Mouse (Mus musculus) kidney, adult 9 months (tissue): ENCODE results near the gene C130032M10Rik.
A peak's percentile ranks its signal among the peaks of the same experiment; 100 is the strongest.
"Not testable (repeated sequence)": the region's sequence is repeated elsewhere in the genome, so short reads cannot be mapped to it uniquely, and the experiment has no call there.

Source experiments
- DNase-seq: peaks from one replicate; pipeline ENCODE4 v3.0.0; 2022

Gene C130032M10Rik

DNA sequence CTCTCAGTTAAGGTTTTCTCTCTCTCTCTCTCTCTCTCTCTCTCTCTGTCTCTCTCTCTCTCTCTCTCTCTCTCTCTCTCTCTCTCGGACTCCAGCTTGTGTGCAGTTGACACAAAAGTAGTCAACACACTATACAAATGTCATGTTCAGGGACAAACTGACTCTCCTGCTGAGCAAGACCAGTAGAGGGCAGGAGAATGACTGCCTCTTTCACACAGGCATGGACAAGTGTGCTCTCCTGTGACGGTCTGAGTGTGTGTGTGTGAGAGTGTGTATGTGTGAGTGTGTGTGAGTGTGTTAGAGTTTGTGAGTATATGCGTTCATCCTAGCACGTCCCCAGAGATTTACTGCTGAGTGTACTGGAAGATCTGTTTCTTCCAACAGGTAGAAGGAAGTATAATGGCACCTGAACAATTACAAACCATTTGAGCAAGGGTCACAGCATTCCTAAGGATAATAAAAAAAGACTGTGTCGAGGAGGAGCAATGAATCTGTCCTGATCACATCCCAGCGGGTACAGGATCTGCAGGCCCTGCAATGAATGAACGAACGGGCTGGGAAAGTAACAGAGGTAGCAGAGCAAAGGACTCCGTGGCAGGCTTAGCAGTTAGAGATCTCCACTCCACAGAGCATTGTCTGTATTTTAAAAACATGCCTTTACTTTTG is 3.4 kb downstream of the C130032M10Rik start:
- no peak for DNase-seq

DNA sequence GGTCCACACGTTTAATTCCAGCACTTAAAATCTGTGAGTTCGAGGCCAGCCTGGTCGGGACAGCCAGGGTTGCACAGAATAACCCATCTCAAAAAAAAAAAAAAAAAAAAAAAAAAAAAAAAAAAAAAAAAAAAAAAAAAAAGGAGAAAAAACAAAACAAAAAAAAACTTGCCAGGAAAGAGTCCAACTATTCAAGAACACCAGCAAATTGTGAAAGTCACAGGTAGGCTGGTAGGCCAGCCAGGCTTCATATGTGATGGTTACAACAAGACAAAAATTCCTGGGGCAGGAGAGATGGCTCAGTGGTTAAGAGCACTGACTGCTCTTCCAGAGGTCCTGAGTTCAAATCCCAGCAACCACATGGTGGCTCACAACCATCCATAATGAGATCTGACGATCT is 5.0 kb downstream of the C130032M10Rik start:
- DNase-seq, result not testable (repeated sequence)

DNA sequence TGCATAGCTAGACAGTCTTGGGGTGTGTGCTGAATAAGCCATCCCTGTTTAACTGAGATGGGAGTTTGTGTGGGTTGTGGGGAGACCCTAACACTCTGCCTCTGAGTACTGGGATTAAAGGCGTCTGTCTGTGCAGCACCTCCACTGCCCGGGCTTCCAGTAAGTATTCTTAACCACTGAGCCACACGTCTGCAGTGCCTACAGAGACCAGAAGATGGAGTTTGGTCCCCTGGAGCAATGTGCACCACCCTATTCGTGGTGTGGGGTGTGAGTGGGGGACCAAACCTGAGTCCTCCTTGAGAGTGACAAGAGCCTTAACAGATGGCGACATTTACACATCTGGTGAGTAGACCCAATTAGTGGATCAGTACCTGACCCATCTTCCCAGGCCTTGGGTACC is 6.5 kb downstream of the C130032M10Rik start:
- no peak for DNase-seq

DNA sequence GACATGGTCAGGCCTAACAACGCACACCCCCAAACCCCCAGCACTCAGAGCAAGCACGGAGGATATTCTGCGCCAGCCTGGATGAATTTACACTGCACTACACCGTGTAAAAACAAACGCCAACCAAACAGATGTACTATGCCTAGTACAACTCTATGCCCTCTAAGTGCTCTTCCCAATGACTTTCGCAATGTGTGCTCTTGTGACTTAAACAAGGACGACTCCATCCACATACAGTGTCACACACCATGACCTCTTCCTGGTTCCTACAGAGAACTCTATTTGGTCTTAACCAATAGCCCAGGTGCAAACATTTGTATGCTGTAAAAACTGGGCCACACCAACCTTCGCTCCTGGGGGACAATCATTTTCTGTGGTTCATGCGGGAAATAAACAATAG is 7.0 kb downstream of the C130032M10Rik start:
- DNase-seq, result no peak

DNA sequence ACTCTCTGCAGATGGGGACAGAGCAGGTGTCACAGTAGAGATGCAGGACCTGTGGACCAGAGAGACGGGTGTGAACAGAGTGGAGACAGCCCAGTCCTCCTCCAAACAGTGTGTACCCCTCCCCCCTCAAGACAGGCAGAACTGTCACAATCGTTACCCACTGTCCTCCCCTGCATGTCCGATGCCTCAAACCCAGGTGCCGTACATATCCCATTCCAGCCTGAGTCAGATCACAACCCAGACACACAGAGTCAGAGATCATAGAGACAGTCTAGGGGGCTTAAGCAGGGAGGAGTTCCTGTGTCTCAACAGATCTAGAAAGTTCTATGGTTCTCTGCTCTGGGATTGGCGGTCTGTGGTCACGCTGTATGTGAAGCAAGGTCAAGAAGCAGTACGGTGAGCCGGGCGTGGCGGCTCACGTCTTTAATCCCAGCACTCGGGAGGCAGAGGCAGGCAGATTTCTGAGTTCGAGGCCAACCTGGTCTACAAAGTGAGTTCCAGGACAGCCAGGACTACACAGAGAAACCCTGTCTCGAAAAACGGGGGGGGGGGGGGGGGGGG is 9.7 kb downstream of the C130032M10Rik start:
- no peak for DNase-seq

DNA sequence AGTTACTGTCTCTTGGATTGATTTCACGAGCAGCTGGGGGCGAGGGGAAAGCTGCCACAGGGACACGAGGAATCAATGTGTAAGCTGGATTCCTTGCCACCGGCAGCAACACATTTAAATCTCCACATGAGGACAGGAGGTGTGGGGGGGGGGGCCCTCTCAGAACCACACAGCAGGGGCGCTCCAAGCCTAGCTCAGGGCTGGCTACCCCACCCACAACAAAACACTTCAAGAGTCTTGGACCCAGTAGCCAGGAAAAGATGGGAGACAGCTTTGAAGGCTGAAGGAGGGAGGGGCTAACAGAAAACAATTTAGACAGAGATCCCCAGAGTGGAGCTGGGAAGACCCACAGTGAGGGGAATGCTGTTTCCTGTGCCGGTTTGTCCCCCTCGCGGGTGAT is 10.4 kb downstream of the C130032M10Rik start:
- DNase-seq, result no peak

DNA sequence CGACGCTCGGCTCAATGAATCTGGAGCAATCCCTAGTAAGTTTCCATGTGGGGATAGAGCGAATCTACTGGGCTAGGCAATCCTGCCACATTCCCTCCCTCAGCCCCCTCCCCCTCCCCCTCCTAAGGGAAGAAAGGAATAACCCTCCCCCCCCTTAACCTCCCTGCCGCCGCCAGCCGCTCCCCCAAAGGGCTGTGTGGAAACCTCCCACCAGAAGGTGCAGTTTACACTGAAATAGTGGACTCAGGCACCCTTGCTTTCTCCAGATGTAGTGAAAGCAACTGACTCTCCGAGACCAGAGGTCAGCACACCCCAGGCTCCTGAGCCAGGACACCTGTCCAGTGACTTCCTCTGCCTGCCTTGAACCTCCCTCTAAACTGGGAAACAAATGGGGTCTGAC is 11.1 kb downstream of the C130032M10Rik start:
- no peak for DNase-seq

DNA sequence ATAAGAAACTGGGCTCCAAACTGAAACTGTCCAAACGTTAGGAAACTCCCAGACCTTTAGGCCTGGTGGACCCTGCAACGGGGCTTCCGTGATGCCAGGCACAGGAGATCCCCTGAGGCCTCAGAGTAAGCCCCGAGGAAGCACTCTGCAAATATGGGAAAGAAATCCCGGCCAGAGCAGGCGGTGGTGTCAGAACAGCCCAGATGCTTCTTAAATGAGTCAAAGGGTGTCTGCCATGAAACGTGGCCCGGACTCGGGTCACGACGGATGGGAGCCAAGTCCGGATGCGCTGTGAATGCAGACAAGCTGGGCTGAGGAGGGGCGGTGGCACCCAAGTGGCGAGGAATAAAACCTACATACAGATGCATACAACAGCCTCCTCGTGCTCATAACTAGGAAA is 11.6 kb downstream of the C130032M10Rik start:
- peak; percentile 50 for DNase-seq

DNA sequence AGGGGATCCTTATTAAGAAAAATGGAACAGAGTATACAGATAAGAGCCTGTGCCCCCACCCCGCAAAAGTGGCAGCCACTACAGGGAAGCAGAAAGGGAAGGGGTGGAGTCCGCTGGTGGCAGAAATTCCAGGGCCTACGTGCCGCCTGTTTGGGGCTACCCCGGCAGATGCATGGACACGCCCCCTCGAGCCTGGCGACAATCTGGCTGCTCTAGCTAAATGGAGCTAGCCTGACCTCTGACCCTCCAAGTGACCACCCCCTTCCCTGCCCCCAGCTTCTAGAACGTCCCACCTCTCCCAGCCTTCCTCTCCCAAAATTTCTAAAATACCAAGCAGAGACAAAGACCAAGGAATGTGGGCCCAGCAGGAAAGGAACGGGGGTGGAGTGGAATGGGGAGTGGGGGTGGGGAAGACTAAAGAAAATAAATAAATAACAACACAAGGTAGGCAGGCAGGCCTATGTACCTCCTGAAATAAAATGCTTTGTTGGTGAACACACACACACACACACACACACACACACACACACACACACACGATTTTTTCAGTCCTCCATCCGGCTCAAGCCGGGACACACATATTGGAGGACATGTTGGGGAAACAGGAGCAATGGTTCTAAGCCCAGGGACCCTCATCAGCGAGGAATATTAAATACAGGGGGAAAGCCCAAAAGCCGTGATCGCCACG is 12.6 kb downstream of the C130032M10Rik start:
- peak; percentile 44 for DNase-seq

DNA sequence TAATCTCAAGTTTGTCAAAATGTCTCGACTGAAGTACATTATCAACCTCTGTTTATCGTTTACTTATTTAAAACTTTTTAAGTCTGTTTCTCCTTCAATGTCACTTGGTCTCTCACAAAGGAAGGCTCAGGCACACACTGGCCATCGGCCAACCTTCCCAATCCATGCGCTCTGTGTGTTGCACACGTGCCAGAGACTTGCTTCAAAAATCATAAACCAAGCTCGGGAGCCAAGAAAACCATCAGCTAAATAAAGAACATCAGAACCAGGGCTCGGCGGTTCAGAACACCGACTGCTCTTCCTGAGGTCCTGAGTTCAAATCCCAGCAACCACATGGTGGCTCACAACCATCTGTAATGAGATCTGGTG is 13.2 kb downstream of the C130032M10Rik start:
- DNase-seq, result no peak

DNA sequence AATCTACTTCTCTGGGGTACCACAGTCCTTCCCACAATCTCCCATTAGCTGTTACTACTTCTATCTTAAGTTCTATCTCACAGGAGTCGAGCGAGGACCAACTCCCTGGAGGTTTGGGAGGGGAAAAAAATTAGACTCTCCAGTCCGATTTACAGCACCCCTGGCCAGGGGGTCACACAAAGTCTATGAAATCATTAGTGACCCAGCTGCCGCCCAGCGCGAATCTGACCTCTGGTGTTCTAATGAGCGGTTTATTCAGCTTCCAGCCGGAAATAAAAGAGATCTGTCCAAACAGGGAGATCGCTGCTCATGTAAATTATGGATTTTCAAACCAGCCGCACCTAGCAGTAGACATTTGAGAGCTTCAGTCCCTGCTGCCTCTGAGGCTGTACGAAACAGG is 15.8 kb downstream of the C130032M10Rik start:
- DNase-seq, result peak; percentile 35

DNA sequence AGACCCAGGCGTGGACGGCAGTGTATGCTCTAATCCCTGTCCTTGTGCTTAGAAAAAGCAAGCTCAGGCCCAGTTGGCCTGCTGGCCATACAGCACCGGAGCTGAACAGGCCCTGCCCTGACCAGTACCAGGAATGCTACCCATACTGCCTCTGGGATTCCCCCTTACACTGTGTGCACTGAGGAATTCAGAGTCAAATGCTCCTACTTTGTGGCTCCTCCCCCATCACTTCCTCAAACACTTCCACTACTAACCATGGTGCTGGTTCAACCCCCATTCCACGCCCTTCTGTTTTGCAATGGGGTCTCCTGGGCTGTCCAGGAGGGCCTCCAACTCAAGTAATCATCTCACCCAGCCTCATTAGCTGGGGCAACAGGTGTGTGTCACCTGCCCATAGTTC is 18.4 kb downstream of the C130032M10Rik start:
- DNase-seq, result no peak

DNA sequence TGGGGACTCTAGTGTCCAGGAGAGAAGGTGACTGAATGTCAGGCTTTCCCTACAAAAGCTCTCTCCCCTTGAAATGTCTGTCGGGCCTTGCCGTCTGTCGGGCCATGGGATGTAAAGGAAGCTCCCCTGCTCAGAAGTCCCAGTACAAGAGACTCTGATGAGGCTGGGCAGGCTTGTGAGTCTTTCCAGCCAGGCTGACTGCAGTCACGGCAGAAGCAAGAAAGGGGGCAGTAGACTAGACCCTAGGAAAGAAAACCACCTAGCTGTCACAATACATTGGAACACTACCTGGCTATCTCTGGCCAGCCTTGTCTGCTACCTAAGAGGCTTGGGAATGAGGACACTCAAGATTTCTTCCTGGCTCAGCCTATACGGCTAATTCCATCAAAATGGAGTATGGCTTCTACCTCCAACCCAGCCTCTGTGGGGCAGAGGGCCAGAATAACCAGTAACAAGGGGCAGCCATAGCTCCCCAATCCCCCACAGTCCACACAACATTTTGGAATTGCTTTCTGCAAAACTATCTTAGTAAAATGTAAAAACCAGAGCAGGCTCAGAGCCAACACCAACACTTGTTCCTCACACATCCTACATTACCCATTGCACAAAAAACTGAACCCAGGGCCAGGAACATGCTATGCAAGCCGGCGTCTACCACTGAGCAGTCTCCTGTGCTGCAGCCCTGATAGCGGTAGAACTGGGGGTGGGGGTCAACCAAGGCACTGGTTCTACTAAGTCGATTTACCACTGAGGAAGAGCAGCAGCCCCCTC is 19.4 kb downstream of the C130032M10Rik start:
- no peak for DNase-seq

DNA sequence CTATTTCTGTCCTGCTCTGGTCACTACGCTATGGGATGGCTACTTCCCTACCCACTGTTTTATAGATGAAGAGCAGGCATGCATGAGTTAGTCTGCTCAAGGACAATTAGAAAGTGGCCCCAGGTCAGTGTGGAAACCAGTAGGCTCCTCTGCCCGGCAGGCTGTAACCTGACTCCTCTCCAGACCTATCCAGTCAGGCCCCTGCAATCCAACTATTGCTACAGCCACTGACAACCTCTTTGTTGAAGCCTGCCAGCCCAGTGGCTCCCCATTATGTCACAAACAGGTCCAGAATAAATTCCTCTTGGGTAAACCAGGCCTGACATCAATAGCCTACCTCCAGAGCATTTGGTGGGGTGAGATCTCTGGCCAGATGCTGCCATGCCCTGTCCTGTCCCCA is 21.1 kb downstream of the C130032M10Rik start:
- DNase-seq, result no peak

DNA sequence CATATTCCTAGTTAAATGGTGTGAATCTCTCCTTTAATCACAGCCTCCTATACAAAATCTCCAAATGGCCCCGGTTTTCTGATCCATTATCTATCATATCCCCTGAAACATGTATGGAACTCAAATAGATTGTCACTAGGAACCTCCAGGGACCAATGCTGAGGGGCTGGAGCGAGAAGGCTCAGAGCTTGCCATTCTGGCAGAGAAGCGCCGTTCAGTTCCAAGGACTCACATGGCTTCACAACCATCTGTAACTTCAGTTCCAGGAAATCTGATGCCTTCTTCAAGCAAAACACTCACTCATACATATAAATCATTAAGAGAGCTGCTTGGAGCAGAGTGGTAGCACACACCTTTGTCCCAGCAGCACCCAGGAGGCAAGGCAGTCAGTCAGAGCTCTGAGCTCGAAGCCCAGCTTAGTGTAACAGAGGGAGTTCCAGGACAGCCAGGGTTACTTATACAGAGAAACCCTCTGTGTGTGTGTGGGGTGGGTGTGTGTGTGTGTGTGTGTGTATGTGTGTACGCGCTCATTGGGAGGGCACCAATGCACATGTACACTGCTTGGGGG is 23.6 kb downstream of the C130032M10Rik start:
- DNase-seq, result peak; percentile 38

DNA sequence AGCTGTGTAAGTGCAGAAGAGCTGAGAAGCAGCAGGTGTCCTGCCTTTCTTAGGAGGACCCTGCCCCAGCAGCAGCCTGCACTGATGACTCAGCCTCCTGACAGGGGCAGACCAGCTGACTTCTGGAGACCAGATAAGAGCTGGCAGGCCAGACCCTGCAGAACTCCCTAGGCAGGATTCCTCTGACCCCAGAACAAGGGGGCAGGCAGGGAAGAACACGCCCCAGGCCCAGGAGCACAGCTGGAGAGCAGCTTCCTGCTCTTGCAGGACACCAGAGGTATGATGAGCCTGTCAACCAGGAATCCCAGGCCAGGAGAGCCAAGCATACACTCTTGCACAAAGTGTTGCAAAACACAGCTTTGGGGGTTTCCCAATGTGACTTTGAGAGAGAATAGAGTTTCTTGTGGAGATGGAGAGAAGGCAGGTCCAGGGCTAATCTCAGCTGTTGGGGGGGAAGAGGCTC is 25.8 kb downstream of the C130032M10Rik start:
- no peak for DNase-seq

DNA sequence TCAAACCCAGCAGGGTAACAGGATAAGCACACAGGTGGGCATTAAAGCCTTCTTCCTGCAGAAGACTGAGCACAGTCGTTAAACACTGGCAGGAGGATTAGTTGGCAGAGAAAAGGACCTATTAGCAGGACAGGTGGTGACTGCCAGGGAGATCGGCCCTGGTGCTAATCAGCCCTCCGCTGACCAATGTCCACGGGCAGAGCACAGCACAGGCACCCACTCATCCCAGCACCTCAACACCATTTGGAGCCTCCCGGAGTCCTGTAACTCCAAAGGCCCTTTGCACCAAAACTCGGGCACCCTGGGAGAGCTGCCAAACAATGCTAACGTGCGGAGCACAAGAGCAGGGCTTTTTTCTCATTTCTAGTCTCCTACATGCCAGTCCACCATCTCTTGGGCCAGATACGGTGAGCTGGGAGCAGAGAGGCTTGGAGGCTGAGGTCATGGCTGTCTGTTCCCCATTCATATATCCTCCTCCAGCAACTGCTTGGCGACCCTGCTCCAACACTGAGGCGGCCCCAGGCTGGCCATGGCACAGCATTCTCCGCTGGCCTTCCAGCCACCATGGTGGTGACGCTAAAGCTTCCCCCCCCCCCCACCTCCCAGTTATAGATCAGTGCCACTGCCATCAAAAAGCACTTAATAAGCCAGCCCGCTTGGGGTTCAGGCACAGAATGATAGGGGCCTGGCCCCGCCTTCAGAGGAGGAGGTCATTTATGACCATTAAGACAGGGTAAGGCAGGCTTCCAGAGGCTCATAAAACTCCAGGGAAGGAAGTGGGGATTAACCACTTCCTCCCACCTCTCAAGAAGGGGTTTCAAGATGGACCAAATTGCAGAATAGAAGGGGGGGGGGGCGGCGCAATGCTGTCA is 28.6 kb downstream of the C130032M10Rik start:
- peak; percentile 69 for DNase-seq

DNA sequence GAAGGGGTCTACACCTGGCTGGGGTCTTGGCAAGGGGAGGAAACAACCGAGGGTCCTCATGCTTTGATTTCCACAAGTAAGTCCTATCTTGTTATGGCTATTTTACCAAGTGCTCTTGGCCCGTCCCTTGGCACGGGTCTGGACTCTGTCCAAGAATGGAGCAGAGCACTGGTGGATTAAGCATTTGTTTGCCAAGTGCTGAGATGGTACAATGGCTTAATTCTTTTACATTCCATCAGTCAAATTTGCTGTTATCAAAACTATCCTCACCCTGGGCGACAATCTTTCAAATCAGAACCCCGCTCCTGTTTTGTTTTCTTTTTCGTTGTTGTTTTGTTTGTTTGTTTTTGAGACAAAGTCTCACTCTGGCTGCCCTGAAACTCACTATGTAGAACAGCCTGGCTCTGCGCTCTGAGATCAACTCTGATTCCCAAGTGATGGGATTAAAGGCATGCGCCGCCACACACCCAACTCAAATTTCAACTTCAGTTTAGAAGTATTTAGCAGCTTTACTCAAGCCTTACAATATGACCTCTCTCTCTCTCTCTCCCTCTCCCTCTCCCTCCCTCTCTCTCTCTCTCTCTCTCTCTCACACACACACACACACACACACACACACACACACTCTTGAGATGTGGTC is 29.4 kb downstream of the C130032M10Rik start:
- peak; percentile 35 for DNase-seq

DNA sequence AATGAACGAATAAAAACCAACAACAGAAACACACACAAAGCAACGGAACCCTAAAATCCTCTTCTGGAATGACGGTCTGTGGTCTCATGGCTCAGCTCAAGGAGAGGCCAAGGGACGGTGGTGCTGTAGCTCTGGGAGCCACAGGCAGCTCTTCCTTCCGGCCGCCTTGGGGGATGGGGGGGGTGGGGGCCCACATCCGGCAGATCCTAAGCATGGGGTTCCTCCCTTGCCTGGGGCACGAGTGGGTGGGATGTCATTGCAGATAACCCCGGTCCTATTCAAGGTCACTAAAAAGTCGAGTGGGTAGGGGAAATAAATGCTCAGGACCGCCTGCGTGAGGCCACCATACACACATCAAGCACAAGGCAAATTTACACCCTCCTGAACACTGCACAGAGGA is 31.3 kb downstream of the C130032M10Rik start:
- no peak for DNase-seq

DNA sequence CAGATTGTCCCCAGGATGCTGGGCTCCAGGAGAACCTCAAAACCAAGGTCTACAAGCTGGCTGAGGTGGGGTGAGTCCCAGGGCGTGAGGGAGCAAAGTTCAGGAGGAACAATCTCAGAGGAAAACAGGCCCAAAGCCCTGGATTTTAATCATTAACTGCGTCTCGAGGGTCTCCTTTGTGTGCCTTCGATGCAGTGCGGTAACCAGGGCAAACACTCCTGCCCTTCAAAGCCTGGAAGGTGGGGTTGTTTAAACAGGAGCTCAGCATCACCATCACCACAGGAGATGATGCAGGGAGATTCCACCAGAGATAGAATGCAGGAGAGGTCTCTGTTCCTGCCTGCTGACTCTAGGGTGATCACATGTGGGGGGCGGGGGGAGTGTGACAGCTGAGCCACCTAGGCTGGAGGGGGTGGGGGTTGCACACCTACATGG is 32.2 kb downstream of the C130032M10Rik start:
- DNase-seq, result peak; percentile 69

DNA sequence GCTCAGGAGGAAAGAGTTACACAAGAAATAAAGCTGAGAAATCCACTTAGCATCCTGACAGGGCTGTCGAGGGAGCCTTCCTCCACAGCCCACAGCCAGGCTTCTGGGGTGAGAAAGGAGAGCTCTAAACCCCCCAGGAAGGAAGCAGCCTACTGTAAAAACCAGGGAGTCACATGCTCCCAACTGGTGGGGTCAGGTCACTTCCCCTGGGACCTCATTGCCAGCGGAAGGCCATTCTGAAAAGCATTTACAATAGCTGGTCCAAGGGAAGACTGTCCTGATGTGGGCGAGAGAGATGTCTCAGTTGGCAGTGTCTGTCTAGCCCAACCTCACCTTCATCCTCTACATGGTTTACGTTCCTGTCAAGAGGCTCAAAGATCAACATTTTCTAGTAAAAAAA is 33.0 kb downstream of the C130032M10Rik start:
- peak; percentile 62 for DNase-seq

DNA sequence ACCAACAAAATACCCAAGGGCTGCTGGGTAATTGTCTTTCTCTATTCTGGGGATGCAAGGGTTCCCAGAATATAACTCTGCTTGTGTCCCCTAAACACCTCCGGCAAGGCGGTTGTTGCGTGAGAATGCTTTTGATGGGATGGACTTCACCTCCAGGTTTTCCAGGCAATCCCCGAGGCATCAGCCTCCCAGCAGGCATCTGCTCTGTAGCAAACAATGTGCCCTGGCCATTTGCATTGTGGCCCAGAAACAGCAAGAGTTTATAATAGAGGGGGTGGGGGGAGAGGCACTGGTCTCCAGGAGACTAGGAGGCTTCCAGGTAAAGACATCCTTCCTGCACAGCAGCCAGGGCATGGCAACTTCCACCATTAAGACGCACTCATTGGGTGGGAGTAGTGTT is 33.6 kb downstream of the C130032M10Rik start:
- DNase-seq, result no peak
